Mouse (Mus musculus): Measurements from ENCODE around the gene Hdhd5. TPM values are rescaled to one million over a fixed set of nuclear protein-coding genes. Genes with fewer than 3 reads are reported as not detected.

The Hdhd5 gene
- polyA plus RNA-seq, 1 experiment from 2014 or later, result 15.2 TPM

DNA sequence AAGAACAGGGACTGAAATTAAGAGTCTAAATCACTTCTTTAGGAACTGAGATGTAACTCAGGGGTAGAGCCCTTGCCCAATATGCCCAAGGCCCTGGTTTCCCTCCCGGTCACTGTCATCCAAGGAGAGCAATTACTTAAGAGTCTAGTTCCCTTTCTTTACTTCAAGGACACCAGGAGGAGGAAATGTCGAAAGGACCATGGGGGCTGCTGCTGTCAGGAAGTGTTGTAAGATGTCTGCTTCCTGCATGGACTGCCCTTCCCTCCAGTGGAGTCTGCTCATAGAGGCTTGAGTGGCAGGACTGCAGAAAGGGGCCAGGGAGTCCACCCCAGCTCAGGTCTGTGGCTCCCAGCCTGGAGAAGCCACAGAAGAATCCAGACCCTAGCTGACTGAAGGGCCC, 51.8 kb downstream of the Hdhd5 start:
- H3K27ac ChIP-seq, result no peak overlapping the region
- WGBS, result 80% methylated on average over 2 of the region's 2 CpGs
- no peak overlapping the region for H3K4me2 ChIP-seq
- H3K4me3 ChIP-seq (replicated peaks), result no peak overlapping the region
- no peaks in the 10 kb centered on the region for H3K27me3 ChIP-seq (replicated peaks)
- H3K9me3 ChIP-seq, result no peaks in the 10 kb centered on the region
- H3K36me3 ChIP-seq, result 0 out of 2 replicates have a peak, but pooled peaks cover 4% of the 10 kb centered on the region
- no peak for ATAC-seq (ENCODE audit: insufficient read depth, low FRiP score, low read depth)
- H3K9ac ChIP-seq, result no peak overlapping the region
- no peaks in the 10 kb centered on the region for H3K4me1 ChIP-seq

DNA sequence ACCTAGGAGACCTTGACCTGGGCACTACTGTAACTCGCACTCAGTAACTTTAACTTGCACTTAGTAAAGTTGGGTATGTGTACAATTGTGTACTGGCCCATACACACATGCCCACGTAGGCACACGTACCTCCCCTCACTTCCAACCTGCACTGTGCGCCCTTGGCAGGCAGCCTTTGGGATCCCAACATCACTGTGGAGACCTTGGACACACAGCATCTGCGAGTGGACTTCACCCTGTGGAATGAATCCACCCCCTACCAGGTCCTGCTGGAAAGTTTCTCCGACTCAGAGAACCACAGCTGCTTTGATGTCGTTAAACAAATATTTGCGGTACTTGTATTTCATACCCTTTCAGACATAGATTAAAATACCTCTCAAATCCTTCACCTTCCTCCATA, 55.8 kb downstream of the Hdhd5 start:
- no peaks in the 10 kb centered on the region for H3K36me3 ChIP-seq
- 66% methylated on average over 8 of the region's 8 CpGs for WGBS

DNA sequence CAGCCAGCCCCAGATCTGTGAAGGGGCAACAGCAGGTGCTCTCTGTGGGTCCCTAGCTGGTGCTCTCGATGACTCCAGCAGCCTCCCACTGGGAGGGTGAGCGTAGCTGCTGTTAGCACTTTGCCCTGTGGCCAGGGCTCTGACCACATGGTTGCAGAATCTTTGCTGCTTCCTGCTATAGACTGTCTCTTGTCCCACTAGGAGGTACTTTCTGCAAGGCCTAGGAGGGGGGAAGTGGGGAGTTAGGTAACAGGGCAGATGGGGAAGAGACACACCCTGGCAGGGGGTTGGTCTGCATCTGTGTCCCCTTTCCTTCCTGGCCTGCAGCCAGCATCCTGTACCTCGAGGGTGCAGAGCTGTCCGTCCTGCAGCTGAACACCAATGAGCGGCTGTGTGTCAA, 57.7 kb downstream of the Hdhd5 start:
- H3K27me3 ChIP-seq (replicated peaks), result no peaks in the 10 kb centered on the region
- 43% methylated on average over 5 of the region's 5 CpGs for WGBS
- no peaks in the 10 kb centered on the region for H3K9me3 ChIP-seq
- no peaks in the 10 kb centered on the region for H3K36me3 ChIP-seq
- no peaks in the 10 kb centered on the region for H3K4me1 ChIP-seq
- H3K27ac ChIP-seq, result no peak overlapping the region
- H3K4me3 ChIP-seq (replicated peaks), result no peak overlapping the region
- no peak for ATAC-seq (ENCODE audit: insufficient read depth, low FRiP score, low read depth)
- H3K4me2 ChIP-seq, result no peak overlapping the region
- H3K9ac ChIP-seq, result no peak overlapping the region

More for the DNA sequence above, 55.8 kb downstream of the Hdhd5 start:
- Histone ChIP-seq H3K27ac (no peak overlapping the region), H3K4me2 (no peak overlapping the region), H3K9ac (no peak overlapping the region), H3K4me1 (no peaks in the 10 kb centered on the region), H3K4me3 (replicated peaks) (no peak overlapping the region), H3K27me3 (replicated peaks) (no peaks in the 10 kb centered on the region), H3K9me3 (no peaks in the 10 kb centered on the region)
- ATAC-seq (ENCODE audit: insufficient read depth, low FRiP score, low read depth), result peak; percentile 76

DNA sequence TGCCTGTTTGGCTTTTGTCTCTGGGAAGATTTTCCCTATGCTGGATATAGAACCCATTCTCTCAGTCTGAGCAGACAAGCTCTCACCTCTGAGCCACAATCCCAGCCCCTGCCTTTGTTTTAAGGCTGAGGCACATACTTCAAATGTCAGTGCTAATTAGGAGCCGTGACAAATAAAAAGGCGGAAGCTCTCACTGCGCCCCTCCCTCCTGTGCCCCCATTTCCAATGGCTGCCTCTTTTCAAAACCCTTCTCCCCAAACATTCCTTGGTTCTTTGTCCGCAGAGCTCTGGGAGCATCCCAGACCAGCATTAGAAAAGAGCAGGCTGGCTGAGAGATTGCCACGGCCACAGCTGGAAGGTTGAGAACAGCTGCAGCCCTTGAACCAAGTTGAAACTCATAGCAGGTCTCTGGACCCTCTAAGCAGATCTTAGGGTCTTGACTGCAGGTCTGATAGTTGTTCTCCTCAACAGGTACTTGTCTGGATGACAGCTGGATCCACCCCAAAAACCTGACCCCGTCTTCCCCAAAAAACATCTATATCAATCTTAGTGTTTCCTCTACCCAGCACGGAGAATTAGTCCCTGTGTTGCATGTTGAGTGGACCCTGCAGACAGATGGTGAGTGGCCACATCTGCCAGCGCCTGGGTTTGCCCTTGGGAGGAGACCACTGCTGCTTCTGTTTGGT, 58.5 kb downstream of the Hdhd5 start:
- WGBS, result 37% methylated on average over 8 of the region's 8 CpGs
- no peak overlapping the region for H3K27ac ChIP-seq
- no peaks in the 10 kb centered on the region for H3K9me3 ChIP-seq
- H3K4me2 ChIP-seq, result no peak overlapping the region
- H3K4me1 ChIP-seq, result no peaks in the 10 kb centered on the region
- ATAC-seq (ENCODE audit: insufficient read depth, low FRiP score, low read depth), result no peak
- H3K36me3 ChIP-seq, result no peaks in the 10 kb centered on the region
- H3K9ac ChIP-seq, result no peak overlapping the region
- H3K27me3 ChIP-seq (replicated peaks), result no peaks in the 10 kb centered on the region
- H3K4me3 ChIP-seq (replicated peaks), result no peak overlapping the region

DNA sequence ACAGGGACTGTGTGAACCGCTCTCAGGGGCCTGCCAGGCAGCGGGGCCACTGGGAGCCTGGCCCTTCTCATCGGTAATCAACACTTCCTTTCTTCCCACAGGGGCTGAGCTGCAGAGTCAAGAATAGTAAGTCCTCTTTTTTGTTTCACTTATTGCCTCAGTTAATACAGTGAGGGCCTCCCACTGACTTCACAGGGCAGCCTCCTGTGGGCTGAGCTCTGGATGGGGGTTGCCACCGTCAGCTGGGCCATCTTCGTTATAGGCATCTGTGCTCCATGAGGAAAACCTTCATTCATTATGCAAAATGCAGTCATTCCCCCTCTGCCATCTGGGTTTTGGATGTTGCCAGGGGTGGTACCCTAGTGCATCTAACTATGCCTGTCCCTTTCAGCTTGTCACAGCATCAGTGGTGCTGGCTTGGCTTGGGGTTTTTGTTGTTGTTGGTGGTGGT, 59.1 kb downstream of the Hdhd5 start:
- Histone ChIP-seq H3K27ac (no peak overlapping the region), H3K4me1 (no peaks in the 10 kb centered on the region), H3K4me2 (no peak overlapping the region), H3K27me3 (replicated peaks) (no peaks in the 10 kb centered on the region), H3K9me3 (no peaks in the 10 kb centered on the region), H3K36me3 (no peaks in the 10 kb centered on the region), H3K4me3 (replicated peaks) (no peak overlapping the region), H3K9ac (no peak overlapping the region)
- WGBS, result 36% methylated on average over 5 of the region's 5 CpGs
- no peak for ATAC-seq (ENCODE audit: insufficient read depth, low FRiP score, low read depth)

DNA sequence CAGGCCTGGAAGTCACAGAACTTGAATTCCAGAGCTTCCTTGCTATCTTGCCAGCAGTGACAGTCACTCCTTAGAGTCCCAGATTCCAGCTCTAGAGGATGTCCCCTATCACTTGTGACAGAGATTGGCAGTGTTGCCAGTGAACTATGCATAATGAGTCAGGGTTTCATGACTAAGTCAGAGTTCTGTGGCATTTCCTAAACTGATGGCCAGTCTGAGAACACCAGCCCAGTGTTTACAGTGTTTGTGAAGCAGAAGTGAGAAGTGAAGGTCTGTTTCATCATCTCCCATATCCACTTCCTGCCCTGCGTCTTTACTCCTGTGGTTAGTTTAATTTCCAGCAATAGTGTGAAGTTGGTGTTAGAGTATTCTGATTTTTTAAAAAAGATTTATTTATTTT, 60.5 kb downstream of the Hdhd5 start:
- no peak for ATAC-seq (ENCODE audit: insufficient read depth, low FRiP score, low read depth)
- Histone ChIP-seq H3K36me3 (no peaks in the 10 kb centered on the region), H3K27ac (no peak overlapping the region), H3K9ac (no peak overlapping the region), H3K27me3 (replicated peaks) (no peaks in the 10 kb centered on the region), H3K9me3 (no peaks in the 10 kb centered on the region), H3K4me3 (replicated peaks) (no peak overlapping the region), H3K4me1 (no peaks in the 10 kb centered on the region), H3K4me2 (no peak overlapping the region)
- 73% methylated on average over 1 of the region's 1 CpGs for WGBS

DNA sequence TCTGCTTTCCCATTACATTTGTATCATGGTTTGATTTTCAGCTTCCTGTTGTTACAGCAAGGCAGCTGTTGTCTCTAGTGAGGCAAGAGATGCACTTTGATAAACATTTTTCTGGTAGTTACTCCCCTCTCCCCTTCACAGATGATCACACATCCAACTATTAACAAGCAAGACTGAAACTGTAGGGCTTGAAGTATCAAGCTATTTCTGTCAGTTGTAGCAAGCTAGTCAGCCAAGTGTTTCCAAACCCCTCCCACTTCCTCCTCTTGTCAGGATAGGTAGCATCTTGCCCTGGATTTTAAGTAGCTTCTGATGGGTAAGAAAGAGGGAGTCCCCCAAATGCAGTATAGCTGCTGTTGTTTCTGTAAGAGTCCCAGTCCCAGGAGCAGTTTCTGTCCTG, 61.3 kb downstream of the Hdhd5 start:
- no peak overlapping the region for H3K27ac ChIP-seq
- no peak overlapping the region for H3K9ac ChIP-seq
- H3K4me3 ChIP-seq (replicated peaks), result no peak overlapping the region
- ATAC-seq (ENCODE audit: insufficient read depth, low FRiP score, low read depth), result no peak
- H3K9me3 ChIP-seq, result no peaks in the 10 kb centered on the region
- no peaks in the 10 kb centered on the region for H3K4me1 ChIP-seq
- H3K4me2 ChIP-seq, result no peak overlapping the region
- H3K36me3 ChIP-seq, result no peaks in the 10 kb centered on the region
- H3K27me3 ChIP-seq (replicated peaks), result peaks cover 3% of the 10 kb centered on the region; the same call in 1 of the 2 replicates

DNA sequence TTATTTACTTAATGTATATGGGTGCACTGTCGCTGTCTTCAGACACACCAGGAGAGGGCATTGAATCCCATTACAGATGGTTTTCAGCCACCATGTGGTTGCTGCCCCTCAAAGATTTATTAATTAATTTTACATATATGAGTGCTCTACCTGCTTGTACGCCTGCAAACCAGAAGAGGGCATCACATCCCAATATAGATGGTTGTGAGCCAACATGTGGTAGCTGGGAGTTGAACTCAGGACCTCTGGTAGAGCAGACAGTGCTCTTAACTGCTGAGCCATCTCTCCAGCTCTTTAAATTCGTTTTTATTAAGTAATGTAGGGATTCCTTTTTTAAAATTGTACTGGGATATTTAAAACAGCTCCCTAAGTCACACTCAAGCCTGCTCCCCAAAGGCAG, 61.9 kb downstream of the Hdhd5 start:
- H3K4me1 ChIP-seq, result no peaks in the 10 kb centered on the region; the same call in 1 of the 2 replicates
- H3K27ac ChIP-seq, result no peak overlapping the region
- H3K27me3 ChIP-seq (replicated peaks), result peaks cover 3% of the 10 kb centered on the region; the same call in 1 of the 2 replicates
- H3K4me2 ChIP-seq, result no peak overlapping the region
- no peaks in the 10 kb centered on the region for H3K36me3 ChIP-seq
- WGBS, result 68% methylated on average over 3 of the region's 3 CpGs
- ATAC-seq (ENCODE audit: insufficient read depth, low FRiP score, low read depth), result no peak
- no peak overlapping the region for H3K9ac ChIP-seq
- H3K4me3 ChIP-seq (replicated peaks), result no peak overlapping the region
- H3K9me3 ChIP-seq, result no peaks in the 10 kb centered on the region

DNA sequence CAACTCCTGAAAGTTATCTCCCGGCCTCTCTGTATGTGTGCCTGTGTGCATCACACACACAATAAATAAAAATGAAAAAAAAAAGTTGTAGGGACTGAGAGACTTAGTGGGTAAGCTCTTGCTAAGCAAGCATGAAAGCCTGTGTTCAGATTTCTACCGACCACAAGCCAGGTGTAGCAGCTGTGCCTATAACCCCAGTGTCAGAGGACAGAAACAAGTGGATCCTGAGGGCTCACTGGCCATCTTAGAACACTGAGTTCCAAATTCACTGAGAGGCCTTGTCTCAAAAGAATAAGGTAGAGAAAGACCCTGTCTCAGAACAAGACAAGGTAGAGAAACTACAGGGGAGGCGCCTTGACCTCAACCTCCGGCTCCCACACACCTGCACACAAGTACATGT, 62.9 kb downstream of the Hdhd5 start:
- Histone ChIP-seq H3K27ac (no peak overlapping the region), H3K4me2 (no peak overlapping the region)
- 91% methylated on average over 4 of the region's 4 CpGs for WGBS

DNA sequence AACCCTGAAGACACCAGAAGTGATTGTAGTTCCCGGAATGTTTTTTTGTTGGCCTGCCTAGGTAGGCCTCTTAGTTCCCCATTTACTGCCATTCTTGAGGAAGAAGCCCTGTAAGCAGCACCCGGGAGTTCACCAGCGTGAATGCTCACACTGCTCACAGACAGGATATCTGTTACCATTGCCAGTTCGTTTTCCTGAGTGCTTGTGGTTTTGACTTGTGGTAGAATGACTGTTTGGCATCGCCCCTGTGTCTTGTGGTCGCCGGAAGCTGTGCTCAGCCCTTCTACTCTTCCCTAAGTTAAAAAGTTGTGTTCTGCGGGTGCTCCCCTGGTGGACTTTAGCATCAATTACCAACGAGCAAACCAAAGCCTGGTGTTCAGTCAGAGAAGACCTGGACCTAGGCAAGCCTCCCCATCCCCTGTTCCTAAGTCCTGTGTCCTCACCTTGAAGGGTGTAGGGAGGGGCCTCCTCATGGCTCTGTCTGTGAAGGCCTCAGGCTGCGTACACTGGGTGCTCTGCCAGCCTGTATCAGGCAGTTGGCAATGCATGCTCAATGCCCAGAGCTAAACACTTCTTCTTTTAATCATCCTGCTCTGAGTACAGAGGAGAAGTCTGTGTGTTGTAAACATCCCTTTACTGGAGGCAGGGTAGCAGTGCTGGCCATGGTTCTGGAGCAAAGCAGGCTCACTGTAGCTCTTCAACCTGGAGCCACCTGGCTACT, 64.3 kb downstream of the Hdhd5 start:
- no peak for ATAC-seq (ENCODE audit: insufficient read depth, low FRiP score, low read depth)
- no peak overlapping the region for H3K27ac ChIP-seq
- H3K4me3 ChIP-seq (replicated peaks), result no peak overlapping the region
- H3K27me3 ChIP-seq (replicated peaks), result peaks cover 11% of the 10 kb centered on the region
- WGBS, result 72% methylated on average over 10 of the region's 10 CpGs
- no peaks in the 10 kb centered on the region for H3K36me3 ChIP-seq
- no peak overlapping the region for H3K9ac ChIP-seq
- H3K9me3 ChIP-seq, result no peaks in the 10 kb centered on the region
- peaks cover 11% of the 10 kb centered on the region for H3K4me1 ChIP-seq
- no peak overlapping the region for H3K4me2 ChIP-seq

More for the DNA sequence above, 62.9 kb downstream of the Hdhd5 start:
- Histone ChIP-seq H3K4me1 (peaks cover 10% of the 10 kb centered on the region), H3K9ac (no peak overlapping the region), H3K36me3 (no peaks in the 10 kb centered on the region), H3K4me3 (replicated peaks) (no peak overlapping the region), H3K9me3 (no peaks in the 10 kb centered on the region), H3K27me3 (replicated peaks) (peaks cover 9% of the 10 kb centered on the region)
- no peak for ATAC-seq (ENCODE audit: insufficient read depth, low FRiP score, low read depth)

DNA sequence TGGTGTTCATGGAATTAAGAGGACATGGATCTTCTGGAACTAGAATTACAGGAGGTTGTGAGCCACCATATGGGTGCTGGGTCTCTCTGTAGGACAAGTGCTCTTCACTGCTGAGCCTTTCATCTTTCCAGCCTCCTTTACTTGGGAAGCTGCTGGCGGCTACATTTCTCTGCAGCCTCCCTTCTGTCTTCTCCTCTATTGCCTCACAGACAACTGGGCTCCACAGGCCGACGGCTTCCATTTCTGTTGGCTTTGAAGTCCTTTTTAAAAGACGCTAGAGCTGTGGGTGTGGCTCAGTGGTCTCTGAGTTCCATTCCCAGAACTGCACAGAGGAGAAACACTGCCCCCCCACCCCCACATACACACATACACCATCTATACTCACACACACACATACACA, 65.7 kb downstream of the Hdhd5 start:
- peaks cover 17% of the 10 kb centered on the region for H3K27me3 ChIP-seq (replicated peaks)
- no peak overlapping the region for H3K4me3 ChIP-seq (replicated peaks)
- H3K9ac ChIP-seq, result no peak overlapping the region
- H3K9me3 ChIP-seq, result no peaks in the 10 kb centered on the region
- no peak overlapping the region for H3K4me2 ChIP-seq
- WGBS, result 44% methylated on average over 4 of the region's 4 CpGs
- ATAC-seq (ENCODE audit: insufficient read depth, low FRiP score, low read depth), result no peak
- peaks cover 11% of the 10 kb centered on the region for H3K4me1 ChIP-seq
- no peaks in the 10 kb centered on the region for H3K36me3 ChIP-seq
- H3K27ac ChIP-seq, result no peak overlapping the region

DNA sequence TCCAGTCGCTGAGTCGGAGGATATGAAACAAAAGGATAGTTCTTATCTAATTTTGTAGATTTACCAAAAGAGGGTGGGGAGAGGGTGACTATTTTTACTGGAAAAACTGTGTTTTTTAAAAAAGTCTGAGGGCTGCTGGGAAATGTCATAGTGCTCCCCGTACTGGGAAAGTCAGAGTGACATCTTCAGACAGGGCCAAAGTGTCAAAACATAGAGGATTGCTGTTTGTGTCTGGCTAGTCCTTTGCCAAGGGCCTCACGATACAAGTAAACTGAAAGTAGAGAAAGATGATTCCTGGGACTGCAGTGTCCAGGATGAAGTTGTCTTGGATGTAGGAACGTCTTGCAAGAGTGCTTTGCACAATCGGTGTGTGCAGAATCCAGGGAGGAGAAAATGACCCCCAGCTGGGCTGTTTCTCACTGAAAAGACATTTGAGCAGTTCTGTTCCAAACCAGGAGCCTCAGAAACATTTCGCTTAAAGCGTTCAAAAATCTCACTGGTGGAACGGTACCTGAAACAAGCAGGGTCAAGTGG, 66.6 kb downstream of the Hdhd5 start:
- H3K27me3 ChIP-seq (replicated peaks), result peaks cover 17% of the 10 kb centered on the region
- H3K27ac ChIP-seq, result no peak overlapping the region
- H3K4me2 ChIP-seq, result peak overlapping the region; percentile 76
- no peak overlapping the region for H3K9ac ChIP-seq
- H3K4me1 ChIP-seq, result peaks cover 11% of the 10 kb centered on the region
- H3K9me3 ChIP-seq, result no peaks in the 10 kb centered on the region
- 42% methylated on average over 9 of the region's 9 CpGs for WGBS
- peak overlapping the region; percentile 71 for H3K4me3 ChIP-seq (replicated peaks)
- no peaks in the 10 kb centered on the region for H3K36me3 ChIP-seq
- ATAC-seq (ENCODE audit: insufficient read depth, low FRiP score, low read depth), result no peak

Data from stomach, embryonic 15.5 days (tissue).